Mouse (Mus musculus) cerebral cortex, adult 2 months (tissue): Measurements from ENCODE around the gene Tnfrsf22.

ENCODE experiments used
- WGBS: fragments of 180-500 bp; shearing (Covaris S2); methylation state at CpG from one replicate; pipeline ENCODE4 v1.1.7; 2018; 5-methylcytosine and 5-hydroxymethylcytosine counted together

The Tnfrsf22 gene

GRCm38 (mm10) chr7:143627555-143628286 is 21.7 kb downstream of the Tnfrsf22 start:
- WGBS, result 69% methylated on average over 10 of the region's 10 CpGs

GRCm38 (mm10) chr7:143626178-143626577 is 23.3 kb downstream of the Tnfrsf22 start:
- WGBS, result 85% methylated on average over 2 of the region's 2 CpGs

- WGBS, result 76% methylated on average over 5 of the region's 5 CpGs
These were observed 24.3 kb downstream of the Tnfrsf22 start for GRCm38 (mm10) chr7:143625151-143625550.

GRCm38 (mm10) chr7:143624561-143624960 is 24.9 kb downstream of the Tnfrsf22 start:
- 75% methylated on average over 3 of the region's 3 CpGs for WGBS

- 37% methylated on average over 1 of the region's 1 CpGs for WGBS
These were observed 28.5 kb downstream of the Tnfrsf22 start for GRCm38 (mm10) chr7:143620951-143621350.

- WGBS, result 49% methylated on average over 9 of the region's 9 CpGs
These were observed 34.9 kb downstream of the Tnfrsf22 start for GRCm38 (mm10) chr7:143614404-143615135.

- 58% methylated on average over 3 of the region's 3 CpGs for WGBS
These were observed 37.2 kb downstream of the Tnfrsf22 start for GRCm38 (mm10) chr7:143612215-143612614.

- WGBS, result 88% methylated on average over 3 of the region's 3 CpGs
These were observed 44.1 kb downstream of the Tnfrsf22 start for GRCm38 (mm10) chr7:143605321-143605720.

- WGBS, result 68% methylated on average over 2 of the region's 2 CpGs
These were observed 44.6 kb downstream of the Tnfrsf22 start for GRCm38 (mm10) chr7:143604889-143605288.

- 72% methylated on average over 2 of the region's 2 CpGs for WGBS
These were observed 47.8 kb downstream of the Tnfrsf22 start for GRCm38 (mm10) chr7:143601705-143602104.

- WGBS, result 5% methylated on average over 15 of the region's 15 CpGs
These were observed 49.2 kb downstream of the Tnfrsf22 start for GRCm38 (mm10) chr7:143600231-143600740.

GRCm38 (mm10) chr7:143599428-143600230 is 49.8 kb downstream of the Tnfrsf22 start, which contains the start of gene Cars:
Gene Cars (minus strand): TSS chr7:143600090.
- 1% methylated on average over 35 of the region's 35 CpGs for WGBS

GRCm38 (mm10) chr7:143594865-143595264 is 54.6 kb downstream of the Tnfrsf22 start:
- 54% methylated on average over 5 of the region's 5 CpGs for WGBS

- 94% methylated on average over 10 of the region's 10 CpGs for WGBS
These were observed 57.2 kb downstream of the Tnfrsf22 start for GRCm38 (mm10) chr7:143592255-143592654.

GRCm38 (mm10) chr7:143588006-143588405 is 61.5 kb downstream of the Tnfrsf22 start:
- WGBS, result 79% methylated on average over 4 of the region's 4 CpGs

- WGBS, result 86% methylated on average over 5 of the region's 5 CpGs
These were observed 61.9 kb downstream of the Tnfrsf22 start for GRCm38 (mm10) chr7:143587586-143587985.
